Mouse (Mus musculus) frontal cortex, postnatal 36 days (tissue): Measurements from ENCODE around the gene Ssr4.
A peak's percentile ranks its signal among the peaks of the same experiment; 100 is the strongest.
"Not testable (repeated sequence)": the region's sequence is repeated elsewhere in the genome, so short reads cannot be mapped to it uniquely, and the experiment has no call there.

Experiments used
- DNase-seq, 2 experiments: peaks; one replicate each; pipeline ENCODE4 v3.0.0; 2022; ENCODE audit warnings: low spot score in 2 of 2

Ssr4 gene

GRCm38 (mm10) chrX:73786364-73787224, at the start of gene Ssr4, which contains the start of gene Idh3g:
TSS of gene Ssr4 (plus strand) at chrX:73787028.
TSS of gene Idh3g (minus strand) at chrX:73786897.
- peak; percentile 90 to 95 for DNase-seq

- no peak for DNase-seq
Observed at GRCm38 (mm10) chrX:73738155-73738554, 48.7 kb upstream of the Ssr4 start.

- no peak for DNase-seq
Observed at GRCm38 (mm10) chrX:73739151-73739550, 47.7 kb upstream of the Ssr4 start.

GRCm38 (mm10) chrX:73739841-73740240, 47.0 kb upstream of the Ssr4 start:
- DNase-seq, result not testable (repeated sequence)

- DNase-seq, result no peak
Observed at GRCm38 (mm10) chrX:73744774-73745481, 41.9 kb upstream of the Ssr4 start.

GRCm38 (mm10) chrX:73748977-73749376, 37.9 kb upstream of the Ssr4 start:
- no peak for DNase-seq

- no peak for DNase-seq
Observed at GRCm38 (mm10) chrX:73756334-73757140, 30.3 kb upstream of the Ssr4 start, which contains the start of gene Plxnb3. TSS of gene Plxnb3 (plus strand) at chrX:73757090.

GRCm38 (mm10) chrX:73758611-73759290, 28.1 kb upstream of the Ssr4 start:
- no peak for DNase-seq

GRCm38 (mm10) chrX:73765311-73765710, 21.5 kb upstream of the Ssr4 start:
- no peak for DNase-seq

- no peak for DNase-seq
Observed at GRCm38 (mm10) chrX:73767267-73767666, 19.6 kb upstream of the Ssr4 start.

GRCm38 (mm10) chrX:73774168-73774760, 12.6 kb upstream of the Ssr4 start, which contains the start of gene Srpk3:
TSS of gene Srpk3 (plus strand) at chrX:73774405.
- peak in 1 of 2 experiments; percentile 33 for DNase-seq

- no peak for DNase-seq
Observed at GRCm38 (mm10) chrX:73774802-73775483, 11.9 kb upstream of the Ssr4 start.

- no peak for DNase-seq
Observed at GRCm38 (mm10) chrX:73782227-73782626, 4.6 kb upstream of the Ssr4 start.

- no peak for DNase-seq
Observed at GRCm38 (mm10) chrX:73785666-73786065, 1.2 kb upstream of the Ssr4 start.

GRCm38 (mm10) chrX:73787225-73787558, 364 bp downstream of the Ssr4 start:
- no peak for DNase-seq

- no peak for DNase-seq
Observed at GRCm38 (mm10) chrX:73788501-73788900, 1.7 kb downstream of the Ssr4 start.

GRCm38 (mm10) chrX:73793039-73793438, 6.2 kb downstream of the Ssr4 start:
- DNase-seq, result no peak

GRCm38 (mm10) chrX:73793505-73793904, 6.7 kb downstream of the Ssr4 start:
- no peak for DNase-seq

GRCm38 (mm10) chrX:73797511-73797910, 10.7 kb downstream of the Ssr4 start:
- no peak for DNase-seq

- DNase-seq, result peak in 1 of 2 experiments; percentile 41
Observed at GRCm38 (mm10) chrX:73798502-73798901, 11.7 kb downstream of the Ssr4 start.
